Mouse (Mus musculus) MEL-GATA-1-ER (cell line): ENCODE data around the gene Sys1.

Source experiments
- DNase-seq: peaks from one replicate; pipeline ENCODE4 v3.0.0-alpha.2; 2012; ENCODE audit warnings: low read depth; ENCODE audit errors: extremely low read depth

Gene Sys1

GRCm38 (mm10) chr2:164434681-164435080, 22.1 kb upstream of the Sys1 start:
- DNase-seq: no peak

DNA sequence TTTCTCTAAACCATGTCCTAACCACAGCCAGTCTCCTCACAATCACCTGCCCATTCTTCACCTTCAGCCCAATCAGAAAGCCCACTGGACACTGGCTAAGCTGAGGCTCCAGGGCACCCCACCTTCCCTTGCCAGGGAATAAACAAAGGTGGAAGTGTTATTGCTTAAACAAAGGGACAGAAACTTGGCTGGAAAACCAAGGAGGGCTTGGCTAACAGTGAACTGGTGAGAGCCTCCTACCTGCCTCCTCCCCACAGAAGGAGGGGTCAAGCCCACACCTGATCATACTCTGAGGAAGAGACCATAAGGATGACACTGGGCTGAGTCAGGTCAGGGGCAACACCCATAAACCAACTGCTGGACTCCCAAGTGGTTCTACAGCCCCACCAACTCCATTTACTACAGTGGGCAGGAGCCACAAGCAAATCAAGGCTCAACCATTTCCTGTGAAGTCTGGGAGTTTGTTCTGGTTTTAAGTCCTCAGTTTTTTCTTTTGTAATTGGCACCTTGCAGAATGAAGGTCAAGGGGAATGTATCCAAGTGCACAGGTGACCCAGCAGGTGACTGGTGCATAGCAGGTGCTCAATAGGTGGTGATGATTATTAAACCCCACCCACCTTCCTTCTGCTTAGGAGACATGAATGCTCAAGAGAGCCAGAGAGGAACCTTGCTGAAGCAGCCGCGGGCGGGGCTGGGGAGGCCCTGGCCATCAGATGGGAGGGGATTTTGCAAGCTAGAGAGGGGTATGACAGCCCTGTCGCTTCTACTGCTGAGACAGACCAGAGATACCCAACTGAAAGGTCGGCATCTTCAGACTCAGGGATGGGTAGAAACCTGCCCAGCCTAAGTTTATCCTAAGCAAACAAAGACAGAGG, 21.3 kb upstream of the Sys1 start:
- no peak for DNase-seq

- no peak for DNase-seq
Measured at GRCm38 (mm10) chr2:164436215-164436913, 20.4 kb upstream of the Sys1 start.

DNA sequence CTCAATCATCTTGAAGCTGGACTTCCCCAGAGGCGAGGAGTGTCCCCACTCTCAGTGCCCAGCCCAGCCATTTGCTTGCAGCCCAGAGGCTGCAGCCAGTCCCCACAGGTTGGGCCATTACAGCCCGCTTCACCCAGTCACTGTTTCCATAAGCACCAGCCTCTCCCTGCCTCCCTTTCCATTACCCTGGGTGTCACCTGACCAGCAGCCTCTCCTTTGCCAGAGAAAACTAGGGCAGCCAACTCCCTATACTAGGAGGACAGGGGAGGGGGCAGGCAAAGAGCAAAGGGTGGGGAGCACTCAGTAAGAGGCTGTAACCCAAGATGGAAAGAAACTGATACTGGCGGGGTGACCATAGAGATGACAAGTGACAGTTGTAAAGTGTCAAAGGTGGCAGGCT, 19.8 kb upstream of the Sys1 start:
- DNase-seq: no peak

DNA sequence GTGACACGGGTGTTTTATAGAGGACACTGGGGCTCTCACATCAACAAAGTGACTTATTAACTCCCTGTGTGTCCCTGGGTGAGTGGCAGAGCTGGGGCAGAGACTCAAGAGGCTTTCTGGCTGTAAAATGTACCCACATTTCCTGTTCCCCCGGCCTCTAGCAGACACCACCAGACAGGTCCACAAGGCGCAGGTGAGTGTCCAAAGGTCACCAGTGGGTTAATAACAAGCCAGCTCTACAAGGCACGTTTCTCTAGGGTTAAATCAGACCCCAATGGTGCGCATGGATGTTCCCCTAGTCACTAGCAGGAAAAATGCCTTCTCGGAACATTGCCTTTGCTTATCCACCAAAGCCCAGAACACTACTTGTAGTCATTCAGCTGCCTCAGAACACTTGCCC, 19.1 kb upstream of the Sys1 start:
- no peak for DNase-seq

DNA sequence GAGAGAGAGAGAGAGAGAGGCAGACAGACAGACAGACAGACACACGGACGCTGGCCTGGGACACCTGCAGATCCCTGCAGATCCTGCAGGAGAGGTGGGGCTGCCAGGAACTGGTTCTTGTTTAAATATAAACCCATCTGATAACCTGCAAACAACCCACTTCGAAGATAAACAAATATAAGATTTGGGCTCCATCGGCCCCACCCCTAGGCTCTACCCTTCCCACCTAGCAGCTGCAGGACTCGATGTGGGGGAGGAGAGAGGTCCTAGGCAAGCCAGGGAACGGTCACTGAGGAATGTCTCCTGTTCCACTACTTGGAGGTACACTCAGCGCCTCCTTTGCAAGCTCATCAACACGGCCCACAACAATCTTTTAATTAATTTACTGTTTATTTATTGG, 18.5 kb upstream of the Sys1 start:
- DNase-seq: no peak

- no peak for DNase-seq
Measured at GRCm38 (mm10) chr2:164439001-164439421, 17.8 kb upstream of the Sys1 start.

GRCm38 (mm10) chr2:164440314-164440713, 16.4 kb upstream of the Sys1 start:
- no peak for DNase-seq

- DNase-seq: no peak
Measured at GRCm38 (mm10) chr2:164441155-164441554, 15.6 kb upstream of the Sys1 start.

DNA sequence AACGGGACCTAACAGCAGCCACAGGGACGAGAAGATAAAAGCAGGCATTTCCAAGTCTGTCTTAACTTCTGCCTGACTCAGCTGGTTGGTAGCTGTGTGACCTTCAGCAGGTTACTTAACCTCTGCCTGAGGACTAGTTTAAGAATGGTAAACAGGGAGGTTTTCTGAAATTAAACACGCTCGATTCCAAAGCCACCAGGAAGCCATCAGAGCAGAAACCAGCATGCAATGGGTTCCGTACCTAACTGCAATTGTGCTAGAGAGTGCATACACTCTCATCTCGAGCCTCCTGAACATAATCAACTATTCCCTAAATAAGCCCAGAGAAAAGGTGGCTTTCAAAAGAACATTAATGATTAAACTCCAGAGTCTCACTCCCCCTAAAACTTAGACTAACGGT, 15.0 kb upstream of the Sys1 start:
- DNase-seq: no peak

GRCm38 (mm10) chr2:164442315-164443050, 14.3 kb upstream of the Sys1 start:
- no peak for DNase-seq

DNA sequence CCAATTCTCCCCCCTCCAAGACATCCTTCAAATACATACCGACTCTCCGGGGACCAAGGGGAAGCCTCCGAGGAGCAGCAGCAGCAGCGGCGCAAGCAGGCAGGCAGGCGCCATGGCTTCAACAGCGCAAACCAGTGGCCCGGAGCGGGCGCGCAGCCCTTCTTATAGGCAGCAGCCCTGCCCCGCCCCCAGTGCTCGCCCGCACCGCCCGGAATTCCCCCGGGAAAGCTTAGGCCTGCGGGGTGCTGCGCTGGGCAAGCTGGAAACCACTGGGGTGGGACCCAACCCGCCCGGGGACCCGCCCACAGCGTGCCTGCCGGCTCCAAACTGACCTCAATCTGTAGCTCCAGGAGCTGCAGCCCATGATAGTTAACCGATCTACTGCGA, 13.7 kb upstream of the Sys1 start:
- no peak for DNase-seq

DNA sequence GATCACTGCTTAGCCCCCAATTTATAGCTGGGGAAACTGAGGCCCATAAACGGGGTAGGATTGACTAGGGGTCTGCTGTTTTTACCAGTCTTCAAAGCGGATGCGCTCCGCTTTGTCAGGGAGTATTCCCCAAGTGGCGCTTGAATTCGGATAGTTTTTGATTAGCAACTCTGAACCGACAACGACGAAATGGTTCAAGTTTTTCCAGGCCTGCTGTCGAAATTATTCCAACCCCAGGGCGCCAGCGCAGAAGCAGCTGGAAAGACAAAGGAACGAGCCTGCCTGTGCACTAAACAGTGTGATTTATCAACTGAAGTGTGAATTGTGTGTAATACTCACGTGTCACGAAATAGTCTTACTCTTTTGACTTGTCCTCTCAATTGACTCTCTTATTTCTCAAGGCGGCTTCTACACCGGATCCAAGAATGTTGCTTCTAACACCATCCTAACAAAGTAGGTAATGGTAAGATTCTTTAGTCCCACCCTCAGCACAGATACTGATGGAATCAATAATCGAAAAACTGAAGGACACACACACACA, 13.2 kb upstream of the Sys1 start, which contains the start of gene Sdc4:
Gene Sdc4, minus strand, starts transcription at position 428 of the 541 bp plus-strand sequence.
- DNase-seq: no peak

- no peak for DNase-seq
Measured at GRCm38 (mm10) chr2:164444701-164445100, 12.1 kb upstream of the Sys1 start.

DNA sequence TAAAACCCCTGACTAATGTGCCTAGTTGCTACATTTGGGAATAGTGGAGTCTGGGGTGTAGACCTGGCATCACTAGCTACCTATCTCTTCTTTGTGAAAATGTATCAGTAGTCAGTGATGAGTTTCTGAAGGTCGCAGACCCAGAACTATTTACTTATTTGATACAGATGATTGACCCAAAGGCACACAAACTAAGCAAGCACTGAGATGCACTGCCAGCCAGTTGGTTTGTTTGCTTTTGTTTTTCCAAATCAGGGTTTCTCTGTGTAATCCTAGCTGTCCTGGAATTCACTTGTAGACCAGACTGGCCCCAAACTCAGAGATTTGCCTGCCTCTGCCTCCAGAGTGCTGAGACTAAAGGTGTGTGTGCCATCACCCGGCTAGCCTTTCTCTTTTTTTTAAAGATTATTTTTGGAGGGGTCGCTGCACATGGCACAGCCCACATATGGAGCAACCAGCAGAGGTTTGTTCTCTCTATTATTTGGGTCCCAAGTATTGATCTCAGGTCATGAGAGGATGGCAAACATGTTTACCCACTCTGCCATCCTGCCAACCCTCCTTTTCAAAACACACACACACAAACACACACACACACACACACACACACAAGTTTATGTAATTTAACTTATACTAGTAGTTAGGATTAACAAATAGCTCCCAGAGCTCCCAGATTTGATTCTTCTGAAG, 11.2 kb upstream of the Sys1 start:
- DNase-seq: no peak

- DNase-seq: no peak
Measured at GRCm38 (mm10) chr2:164446086-164446469, 10.7 kb upstream of the Sys1 start.

- DNase-seq: no peak
Measured at GRCm38 (mm10) chr2:164448140-164448539, 8.6 kb upstream of the Sys1 start.

DNA sequence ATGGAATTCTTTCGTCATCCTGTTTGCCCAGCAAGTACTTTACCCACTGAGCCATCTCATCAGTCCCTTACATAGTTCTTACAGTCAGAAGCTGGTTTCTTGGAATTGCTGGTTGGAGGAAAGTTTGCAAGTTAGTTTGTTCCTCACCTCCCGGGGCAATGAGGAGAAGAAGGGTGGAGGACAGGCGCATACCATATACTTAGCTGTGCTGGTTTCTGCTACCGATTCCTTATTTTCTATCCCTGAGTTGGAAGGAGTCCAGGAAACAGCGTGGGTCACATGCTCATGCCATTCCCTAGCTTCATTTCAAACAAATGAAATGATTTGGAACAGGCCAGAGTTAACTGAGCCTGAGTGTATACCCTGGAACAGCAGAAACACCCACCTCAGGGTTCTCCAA, 7.8 kb upstream of the Sys1 start:
- DNase-seq: no peak

- DNase-seq: no peak
Measured at GRCm38 (mm10) chr2:164449341-164450042, 7.3 kb upstream of the Sys1 start.

DNA sequence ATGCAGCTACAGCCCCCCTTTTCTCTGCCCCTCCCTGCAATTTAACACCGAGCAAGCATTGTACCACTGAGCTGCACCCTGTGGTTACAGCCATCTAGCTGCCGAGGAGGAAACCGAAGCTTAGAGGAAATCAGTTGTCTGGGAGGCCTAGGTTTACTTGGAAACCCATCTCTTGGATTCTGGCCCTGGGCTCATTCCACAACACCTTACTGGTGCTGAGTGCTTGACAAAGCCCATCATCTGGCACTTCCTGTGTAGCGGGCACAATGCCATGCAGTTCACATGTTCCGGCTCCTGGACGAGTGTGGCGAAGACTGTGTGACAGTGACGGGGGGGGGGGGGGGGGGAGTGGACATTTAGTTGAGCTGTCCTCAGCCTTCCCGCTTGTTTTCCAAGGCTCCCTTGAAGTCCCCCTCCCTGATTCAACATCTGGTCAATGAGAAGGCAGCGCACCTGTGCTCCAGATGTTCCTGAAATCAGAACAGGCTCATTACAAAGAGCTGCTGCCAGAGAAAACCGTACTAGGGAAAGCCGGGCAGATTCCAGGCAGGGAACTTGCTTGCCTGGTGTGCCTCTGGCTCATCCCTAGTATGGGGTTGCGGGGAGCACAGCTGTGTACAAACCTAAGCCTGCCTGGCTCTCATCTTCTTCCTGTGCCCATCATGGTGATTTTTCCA, 4.6 kb upstream of the Sys1 start:
- no peak for DNase-seq
